Mouse (Mus musculus): ENCODE results near the gene Sfxn4. TPM values are rescaled to one million over a fixed set of nuclear protein-coding genes. Genes with fewer than 3 reads are reported as not detected.

The Sfxn4 gene
- polyA plus RNA-seq, 1 experiment from 2014 or later: 14.6 TPM

- Histone ChIP-seq H3K4me1 (peaks cover 23% of the 10 kb centered on the region), H3K4me3 (peak overlapping the region; percentile 100), H3K9me3 (no peaks in the 10 kb centered on the region), H3K9ac (peak overlapping the region; percentile 100), H3K4me2 (replicated peaks) (peak overlapping the region; percentile 78), H3K27ac (peak overlapping the region; percentile 98; the same call in 1 of the 2 replicates), H3K36me3 (no peaks in the 10 kb centered on the region), H3K27me3 (no peaks in the 10 kb centered on the region)
- 2% methylated on average over 7 of the region's 7 CpGs for WGBS
- ATAC-seq (ENCODE audit: low FRiP score, low read depth): no peak
Observed at GRCm38 (mm10) chr19:60789452-60789851, 71.8 kb downstream of the Sfxn4 start.

- no peak for ATAC-seq (ENCODE audit: low FRiP score, low read depth)
- Histone ChIP-seq H3K9ac (peak overlapping the region; percentile 46), H3K9me3 (no peaks in the 10 kb centered on the region), H3K4me1 (peaks cover 28% of the 10 kb centered on the region), H3K4me2 (replicated peaks) (peak overlapping the region; percentile 63), H3K36me3 (no peaks in the 10 kb centered on the region; the same call in 1 of the 2 replicates), H3K4me3 (peak overlapping the region; percentile 100), H3K27me3 (no peaks in the 10 kb centered on the region), H3K27ac (no peak overlapping the region)
- 43% methylated on average over 6 of the region's 6 CpGs for WGBS
Observed at GRCm38 (mm10) chr19:60788214-60788960, 72.9 kb downstream of the Sfxn4 start.

- H3K27me3 ChIP-seq: no peaks in the 10 kb centered on the region
- H3K4me3 ChIP-seq: peak overlapping the region; percentile 20
- ATAC-seq (ENCODE audit: low FRiP score, low read depth): no peak
- WGBS: 32% methylated on average over 2 of the region's 2 CpGs
- H3K27ac ChIP-seq: no peak overlapping the region
- no peaks in the 10 kb centered on the region; the same call in 1 of the 2 replicates for H3K36me3 ChIP-seq
- H3K9me3 ChIP-seq: no peaks in the 10 kb centered on the region
- H3K9ac ChIP-seq: no peak overlapping the region
- H3K4me1 ChIP-seq: peaks cover 31% of the 10 kb centered on the region
- peak overlapping the region; percentile 44 for H3K4me2 ChIP-seq (replicated peaks)
Observed at GRCm38 (mm10) chr19:60787465-60788150, 73.7 kb downstream of the Sfxn4 start.

Other genes starting within 250 kb of the Sfxn4 start
- 1.2 and 1.6 TPM in 2 replicates for gene Nanos1, start 105.5 kb downstream of the Sfxn4 start, polyA plus RNA-seq (2015; fragmentation: Nextera tagmentation; extraction: Ambion mirVana)
- 160 and 162 TPM in 2 replicates for gene Eif3a, start 70.8 kb downstream of the Sfxn4 start, polyA plus RNA-seq (2015; fragmentation: Nextera tagmentation; extraction: Ambion mirVana)
- gene Fam45a, start 49.9 kb downstream of the Sfxn4 start, polyA plus RNA-seq (2015; fragmentation: Nextera tagmentation; extraction: Ambion mirVana): 38.1 and 42.7 TPM in 2 replicates
- 96.5 and 98.4 TPM in 2 replicates for gene Prdx3, start 13.1 kb upstream of the Sfxn4 start, polyA plus RNA-seq (2015; fragmentation: Nextera tagmentation; extraction: Ambion mirVana)
- 1.5 and 2.1 TPM in 2 replicates for gene Grk5, start 28.3 kb upstream of the Sfxn4 start, polyA plus RNA-seq (2015; fragmentation: Nextera tagmentation; extraction: Ambion mirVana)